Mouse (Mus musculus) thymus, adult 2 months (tissue): Measurements from ENCODE around the gene 1600002K03Rik. TPM values are rescaled to one million over a fixed set of nuclear protein-coding genes. Genes with fewer than 3 reads are reported as not detected.

Experiments
- DNase-seq: peaks from one replicate; pipeline ENCODE4 v3.0.0; 2021
- H3K27ac ChIP-seq: fragments of 200-500 bp; 2 replicates; pipeline ENCODE4 v1.5.1; 2012; ENCODE audit warnings: low read length, control low read depth; ENCODE audit not compliant: control insufficient read depth, insufficient read depth
- H3K27me3 ChIP-seq: fragments of 200-500 bp; 2 replicates; pipeline ENCODE4 v1.6.1; 2012; ENCODE audit warnings: mild to moderate bottlenecking, low read length, moderate library complexity, mixed read lengths; ENCODE audit not compliant: control insufficient read depth, insufficient read depth
- H3K36me3 ChIP-seq: fragments of 200-500 bp; 2 replicates; pipeline ENCODE4 v1.6.1; 2012; ENCODE audit warnings: mild to moderate bottlenecking, low read length, moderate library complexity; ENCODE audit not compliant: control insufficient read depth, insufficient read depth
- H3K4me1 ChIP-seq: fragments of 200-500 bp; replicated peaks from 2 replicates; pipeline ENCODE4 v1.6.1; 2012; ENCODE audit warnings: low read length; ENCODE audit not compliant: control insufficient read depth, insufficient read depth
- H3K4me3 ChIP-seq: fragments of 200-500 bp; 2 replicates; pipeline ENCODE4 v1.5.1; 2012; ENCODE audit warnings: mild to moderate bottlenecking, low read length, control low read depth, moderate library complexity; ENCODE audit not compliant: control insufficient read depth, insufficient read depth
- CTCF ChIP-seq: fragments of 200-500 bp; IDR thresholded peaks from 2 replicates; pipeline ENCODE4 v1.5.1; 2012; ENCODE audit warnings: mild to moderate bottlenecking, control low read depth, low read length, moderate library complexity, borderline replicate concordance; ENCODE audit not compliant: control insufficient read depth, poor library complexity, insufficient read depth; ENCODE audit errors: extremely low read depth
- POLR2A ChIP-seq: fragments of 200-500 bp; IDR thresholded peaks from 2 replicates; pipeline ENCODE4 v1.6.1; 2012; ENCODE audit warnings: mild to moderate bottlenecking, low read length, control low read depth, moderate library complexity; ENCODE audit not compliant: control insufficient read depth, poor library complexity, insufficient read depth; ENCODE audit errors: extremely low read depth
- WGBS: fragments of 180-500 bp; shearing (Covaris S2); methylation state at CpG from one replicate; pipeline ENCODE4 v1.1.7; 2018; 5-methylcytosine and 5-hydroxymethylcytosine counted together
- polyA plus RNA-seq: library from polyadenylated mRNA; depleted of rRNA; stranded (reverse); fragments of >200 nt; gene quantifications from 2 replicates; pipeline ENCODE4 v1.2.3, GENCODE M21; 2012

Gene 1600002K03Rik
- polyA plus RNA-seq, 1 experiment, result 14.8 TPM

DNA sequence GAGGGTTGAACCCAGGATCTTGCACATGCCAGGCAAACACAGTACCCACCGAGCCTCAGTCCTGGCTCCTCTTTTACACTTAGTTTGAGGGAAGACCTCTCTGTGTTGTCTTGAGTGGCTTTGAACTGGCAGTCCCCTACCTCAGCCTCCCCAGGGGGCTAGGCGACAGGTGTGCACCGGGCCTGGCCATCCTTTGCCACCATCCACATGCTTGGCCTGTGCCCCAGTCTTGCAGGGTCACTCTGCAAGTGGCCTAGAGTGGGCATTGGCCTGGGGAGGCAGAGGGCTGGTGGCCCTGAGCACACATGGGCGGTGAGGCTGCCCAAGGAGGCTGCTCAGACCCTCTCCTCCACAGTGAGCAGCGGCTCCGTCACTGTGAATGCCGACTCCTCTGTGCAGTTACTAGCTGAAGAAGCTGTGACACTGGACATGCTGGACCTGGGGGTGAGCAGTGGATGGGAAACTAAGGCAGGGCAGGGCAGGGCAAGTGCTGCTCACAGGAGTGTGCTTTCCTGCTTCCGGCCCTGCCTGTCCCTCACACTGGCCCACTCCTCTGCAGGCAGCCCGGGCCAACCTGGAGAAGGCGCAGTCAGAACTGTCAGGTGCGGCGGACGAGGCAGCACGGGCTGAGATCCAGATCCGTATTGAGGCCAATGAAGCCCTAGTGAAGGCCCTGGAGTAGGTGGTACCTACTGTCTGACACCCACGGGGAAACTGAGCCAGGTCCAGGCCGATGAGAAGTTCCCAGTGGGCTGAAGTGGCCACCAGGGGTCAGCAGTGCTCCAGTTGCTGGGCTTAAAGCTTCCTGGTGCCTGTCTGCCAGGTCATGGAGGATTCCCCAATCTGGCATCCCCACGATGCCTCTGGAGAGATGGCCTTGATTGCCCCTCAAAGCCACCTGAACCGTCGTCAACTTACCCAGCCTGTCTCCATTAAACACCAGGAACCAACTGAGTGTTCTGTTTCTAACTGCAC lies 27.6 kb upstream of the 1600002K03Rik start:
- WGBS, result 86% methylated on average over 20 of the region's 20 CpGs
- no peak overlapping the region for H3K4me3 ChIP-seq
- H3K27ac ChIP-seq, result no peak overlapping the region
- peak; percentile 75 for DNase-seq
- H3K27me3 ChIP-seq, result no peaks in the 10 kb centered on the region
- peak; percentile 82; the same call in 1 of the 2 replicates for TF ChIP-seq CTCF
- TF ChIP-seq POLR2A, result no peak
- no peaks in the 10 kb centered on the region for H3K36me3 ChIP-seq
- peaks cover 22% of the 10 kb centered on the region for H3K4me1 ChIP-seq

DNA sequence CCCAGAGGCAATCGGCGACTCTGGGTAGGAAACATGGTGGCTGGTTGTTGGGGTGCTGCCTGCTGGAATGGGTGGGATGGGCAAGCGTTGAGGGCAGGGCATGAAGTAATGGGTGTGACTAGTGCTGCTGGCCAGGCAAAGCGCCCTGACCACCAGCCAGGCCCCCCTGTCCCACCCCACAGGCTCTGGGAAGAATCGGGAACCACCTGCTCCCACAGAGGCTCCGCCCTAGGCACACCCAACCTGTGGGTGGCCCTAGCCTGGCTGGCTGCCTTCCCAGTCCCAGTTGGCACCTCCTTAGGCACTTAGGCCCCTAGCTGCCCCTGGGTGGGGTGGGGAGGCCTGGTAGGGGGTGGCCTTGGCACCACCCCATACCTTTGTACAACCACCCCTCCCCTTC lies 26.8 kb upstream of the 1600002K03Rik start:
- no peak for TF ChIP-seq POLR2A
- TF ChIP-seq CTCF, result no peak
- no peak overlapping the region for H3K27ac ChIP-seq
- H3K27me3 ChIP-seq, result no peaks in the 10 kb centered on the region
- no peak overlapping the region for H3K4me3 ChIP-seq
- no peaks in the 10 kb centered on the region for H3K36me3 ChIP-seq
- 94% methylated on average over 6 of the region's 6 CpGs for WGBS
- peaks cover 20% of the 10 kb centered on the region for H3K4me1 ChIP-seq
- peak; percentile 19 for DNase-seq

- H3K4me3 ChIP-seq, result no peak overlapping the region
Measured at GRCm38 (mm10) chr10:80146568-80147011, 26.2 kb upstream of the 1600002K03Rik start.

GRCm38 (mm10) chr10:80147146-80147718 lies 25.5 kb upstream of the 1600002K03Rik start:
- TF ChIP-seq POLR2A, result no peak
- no peak for TF ChIP-seq CTCF
- WGBS, result 93% methylated on average over 5 of the region's 5 CpGs
- 0 out of 2 replicates have a peak overlapping the region, but pooled peaks have one; percentile 13 for H3K27ac ChIP-seq
- no peak overlapping the region for H3K4me3 ChIP-seq
- no peaks in the 10 kb centered on the region for H3K36me3 ChIP-seq
- no peaks in the 10 kb centered on the region for H3K27me3 ChIP-seq
- peak; percentile 14 for DNase-seq
- H3K4me1 ChIP-seq, result peaks cover 27% of the 10 kb centered on the region

More at GRCm38 (mm10) chr10:80146568-80147011, 26.2 kb upstream of the 1600002K03Rik start:
- no peak overlapping the region for H3K27ac ChIP-seq
- H3K27me3 ChIP-seq, result no peaks in the 10 kb centered on the region
- H3K36me3 ChIP-seq, result no peaks in the 10 kb centered on the region
- TF ChIP-seq POLR2A, result no peak
- no peak for TF ChIP-seq CTCF
- 94% methylated on average over 4 of the region's 4 CpGs for WGBS
- peak; percentile 12 for DNase-seq
- H3K4me1 ChIP-seq, result peaks cover 20% of the 10 kb centered on the region

GRCm38 (mm10) chr10:80147719-80148601 lies 24.8 kb upstream of the 1600002K03Rik start, which contains the start of gene Midn:
Gene Midn (plus strand): TSS chr10:80148272.
- H3K27ac ChIP-seq, result peak within 1 kb of the TSS; percentile 77

More at GRCm38 (mm10) chr10:80147719-80148601, 24.8 kb upstream of the 1600002K03Rik start, which contains the start of gene Midn:
- H3K4me1 ChIP-seq, result peaks cover 30% of the 10 kb centered on the region
- peak within 1 kb of the TSS; percentile 67 for H3K4me3 ChIP-seq
- peak; percentile 64 for TF ChIP-seq CTCF
- TF ChIP-seq POLR2A, result 0 out of 2 replicates have a peak, but pooled peaks have one; percentile 35
- WGBS, result 1% methylated on average over 41 of the region's 42 CpGs
- 0 out of 2 replicates have a peak, but pooled peaks cover 1% of the 10 kb centered on the region for H3K36me3 ChIP-seq
- H3K27me3 ChIP-seq, result no peaks in the 10 kb centered on the region
- peak; percentile 77 for DNase-seq
